Mouse (Mus musculus) MEL (cell line): ENCODE data around the gene Ptms. TPM values are rescaled to one million over a fixed set of nuclear protein-coding genes. Genes with fewer than 3 reads are reported as not detected.

Experiments used
- DNase-seq: peaks from one replicate; pipeline ENCODE4 v3.0.0; 2011; ENCODE audit warnings: low read depth, low spot score
- H3K27ac ChIP-seq: 2 replicates; pipeline ENCODE4 v1.5.1; 2012; ENCODE audit warnings: low read depth, mild to moderate bottlenecking, control low read depth, low read length, moderate library complexity; ENCODE audit not compliant: control insufficient read depth
- H3K27me3 ChIP-seq, 2 experiments: fragments of 150-350 bp in 1 of 2; sonication (generic) in 1 of 2; 2 replicates each; pipeline ENCODE4 v1.6.1; 2012; ENCODE audit warnings: low read length in 2 of 2, mild to moderate bottlenecking in 2 of 2, improper control_type of control experiment in 1 of 2, moderate library complexity in 1 of 2; ENCODE audit not compliant: insufficient read depth in 2 of 2, control insufficient read depth in 1 of 2
- H3K36me3 ChIP-seq, 2 experiments: 2 replicates each; pipeline ENCODE4 v1.6.1; 2012 to 2014; ENCODE audit warnings: low read length in 2 of 2, improper control_type of control experiment in 1 of 2, inconsistent platforms in 1 of 2, mild to moderate bottlenecking in 1 of 2; ENCODE audit not compliant: insufficient read depth in 2 of 2, control insufficient read depth in 1 of 2
- H3K4me1 ChIP-seq, 2 experiments: fragments of 150-350 bp in 1 of 2; sonication (generic) in 1 of 2; 2 replicates each; pipeline ENCODE4 v1.6.1; 2012; ENCODE audit warnings: low read length in 2 of 2, improper control_type of control experiment in 1 of 2, mild to moderate bottlenecking in 1 of 2; ENCODE audit not compliant: insufficient read depth in 2 of 2, control insufficient read depth in 1 of 2
- H3K4me3 ChIP-seq, 2 experiments: fragments of 150-350 bp in 1 of 2; sonication (generic) in 1 of 2; 2 replicates each; pipeline ENCODE4 v1.5.1; 2012; ENCODE audit warnings: low read depth in 2 of 2, low read length in 2 of 2, mild to moderate bottlenecking in 2 of 2, moderate library complexity in 2 of 2, control low read depth in 1 of 2, improper control_type of control experiment in 1 of 2; ENCODE audit not compliant: control insufficient read depth in 1 of 2, insufficient read depth in 1 of 2
- H3K79me2 ChIP-seq: 2 replicates; pipeline ENCODE4 v1.6.1; 2012; ENCODE audit warnings: mild to moderate bottlenecking, low read length, moderate library complexity; ENCODE audit not compliant: control insufficient read depth, poor library complexity, insufficient read depth
- H3K9ac ChIP-seq: 2 replicates; pipeline ENCODE4 v1.6.1; 2012; ENCODE audit warnings: low read depth, mild to moderate bottlenecking, control low read depth, low read length, moderate library complexity; ENCODE audit not compliant: control insufficient read depth, poor library complexity, severe bottlenecking
- H3K9me3 ChIP-seq: fragments of 150-350 bp; sonication (generic); replicated peaks from 2 replicates; pipeline ENCODE4 v1.6.1; 2012; ENCODE audit warnings: mild to moderate bottlenecking, low read length, improper control_type of control experiment, moderate library complexity; ENCODE audit not compliant: insufficient read depth
- CHD1 ChIP-seq: IDR thresholded peaks from 2 replicates; pipeline ENCODE4 v1.6.1; 2012; ENCODE audit warnings: low read depth, mild to moderate bottlenecking, inconsistent platforms, low read length, improper control_type of control experiment
- CHD2 ChIP-seq: IDR thresholded peaks from 2 replicates; pipeline ENCODE4 v1.6.1; 2011; ENCODE audit warnings: low read length, improper control_type of control experiment
- CTCF ChIP-seq, 3 experiments: IDR thresholded peaks in 2 of 3; conservative IDR thresholded peaks in 1 of 3; 2 replicates each; pipeline ENCODE4 v1.5.1; 2011 to 2012; ENCODE audit warnings: low read length in 3 of 3, low read depth in 2 of 3, mild to moderate bottlenecking in 2 of 3, improper control_type of control experiment in 1 of 3, inconsistent platforms in 1 of 3, mixed read lengths in 1 of 3, moderate library complexity in 1 of 3; ENCODE audit not compliant: control insufficient read depth in 1 of 3, insufficient read depth in 1 of 3, poor library complexity in 1 of 3, severe bottlenecking in 1 of 3
- ELF1 ChIP-seq: IDR thresholded peaks from 2 replicates; pipeline ENCODE4 v1.6.1; 2014; ENCODE audit warnings: low read depth, mild to moderate bottlenecking, inconsistent platforms, low read length, improper control_type of control experiment, moderate library complexity
- EP300 ChIP-seq, 2 experiments: IDR thresholded peaks; 2 replicates each; pipeline ENCODE4 v1.6.1; 2011; ENCODE audit warnings: improper control_type of control experiment in 2 of 2, low read length in 2 of 2, low read depth in 1 of 2, mild to moderate bottlenecking in 1 of 2
- ETS1 ChIP-seq: IDR thresholded peaks from 2 replicates; pipeline ENCODE4 v1.6.1; 2012; ENCODE audit warnings: low read depth, mild to moderate bottlenecking, inconsistent platforms, low read length, improper control_type of control experiment, moderate library complexity
- GATA1 ChIP-seq: IDR thresholded peaks from 2 replicates; pipeline ENCODE4 v1.6.1; 2011; ENCODE audit warnings: low read depth, low read length, improper control_type of control experiment
- HCFC1 ChIP-seq: IDR thresholded peaks from 2 replicates; pipeline ENCODE4 v1.6.1; 2012; ENCODE audit warnings: low read depth, mild to moderate bottlenecking, inconsistent platforms, low read length, improper control_type of control experiment, moderate library complexity
- KAT2A ChIP-seq: conservative IDR thresholded peaks from 2 replicates; pipeline ENCODE4 v1.6.1; 2012; ENCODE audit warnings: low read depth, low read length, improper control_type of control experiment, inconsistent platforms
- MAFK ChIP-seq: IDR thresholded peaks from 2 replicates; pipeline ENCODE4 v1.6.1; 2011; ENCODE audit warnings: low read depth, mild to moderate bottlenecking, low read length, improper control_type of control experiment, borderline replicate concordance
- MAZ ChIP-seq: IDR thresholded peaks from 2 replicates; pipeline ENCODE4 v1.6.1; 2012; ENCODE audit warnings: low read depth, mild to moderate bottlenecking, inconsistent platforms, low read length, improper control_type of control experiment
- MXI1 ChIP-seq: IDR thresholded peaks from 2 replicates; pipeline ENCODE4 v1.6.1; 2011; ENCODE audit warnings: mild to moderate bottlenecking, low read depth, low read length, improper control_type of control experiment
- MYC ChIP-seq: IDR thresholded peaks from 2 replicates; pipeline ENCODE4 v1.6.1; 2011; ENCODE audit warnings: low read depth, mild to moderate bottlenecking, low read length, improper control_type of control experiment, moderate library complexity
- POLR2A ChIP-seq, 2 experiments: IDR thresholded peaks; 2 replicates each; pipeline ENCODE4 v1.6.1; 2011 to 2012; ENCODE audit warnings: low read length in 2 of 2, mild to moderate bottlenecking in 2 of 2, control low read depth in 1 of 2, improper control_type of control experiment in 1 of 2, low read depth in 1 of 2, moderate library complexity in 1 of 2; ENCODE audit not compliant: control insufficient read depth in 1 of 2, insufficient read depth in 1 of 2, poor library complexity in 1 of 2
- POLR2AphosphoS5 ChIP-seq: IDR thresholded peaks from 2 replicates; pipeline ENCODE4 v1.6.1; 2012; ENCODE audit warnings: low read depth, borderline replicate concordance, mild to moderate bottlenecking, inconsistent platforms, low read length, moderate library complexity, mixed read lengths
- RCOR1 ChIP-seq: IDR thresholded peaks from 2 replicates; pipeline ENCODE4 v1.6.1; 2012; ENCODE audit warnings: low read depth, mild to moderate bottlenecking, inconsistent platforms, low read length, improper control_type of control experiment
- SMC3 ChIP-seq: IDR thresholded peaks from 2 replicates; pipeline ENCODE4 v1.6.1; 2011; ENCODE audit warnings: low read depth, low read length, improper control_type of control experiment
- TAL1 ChIP-seq: IDR thresholded peaks from 2 replicates; pipeline ENCODE4 v1.6.1; 2012; ENCODE audit warnings: mild to moderate bottlenecking, inconsistent platforms, low read length, moderate library complexity, mixed read lengths
- TBP ChIP-seq: IDR thresholded peaks from 2 replicates; pipeline ENCODE4 v1.8.0; 2011; ENCODE audit warnings: low read depth, low read length, improper control_type of control experiment
- TCF12 ChIP-seq: IDR thresholded peaks from 2 replicates; pipeline ENCODE4 v1.6.1; 2014; ENCODE audit warnings: low read depth, mild to moderate bottlenecking, inconsistent platforms, low read length, improper control_type of control experiment, moderate library complexity
- ZMIZ1 ChIP-seq: IDR thresholded peaks from 2 replicates; pipeline ENCODE4 v1.6.1; 2012; ENCODE audit warnings: low read depth, mild to moderate bottlenecking, inconsistent platforms, low read length, improper control_type of control experiment, moderate library complexity
- polyA plus RNA-seq, 2 experiments: library from polyadenylated mRNA; stranded (reverse) in 1 of 2; unstranded in 1 of 2; fragments of >175 nt in 1 of 2; fragments of >200 nt in 1 of 2; gene quantifications; 2 replicates each; pipeline versions ENCODE4 v1.2.1 to v1.2.4; 2012; ENCODE audit warnings: low replicate concordance in 2 of 2, low read depth in 1 of 2; ENCODE audit not compliant: insufficient read length in 2 of 2, insufficient read depth in 1 of 2, missing spikeins in 1 of 2
- total RNA-seq: library from RNA; depleted of rRNA; stranded (reverse); fragments of 300-350 nt; gene quantifications from 2 replicates; pipeline ENCODE4 v1.2.3, GENCODE M21; 2012

Gene Ptms
- total and polyA plus RNA-seq, 3 experiments: 31.8 to 177 TPM; not detected in 1

- H3K36me3 ChIP-seq: peaks cover 0 to 23% of the 10 kb centered on the region in 2 experiments; a peak in 2 of 4 replicates
- peaks cover 6% of the 10 kb centered on the region; the same call in 1 of the 2 replicates for H3K79me2 ChIP-seq
- no peaks in the 10 kb centered on the region for H3K9me3 ChIP-seq
- H3K27me3 ChIP-seq: no peaks in the 10 kb centered on the region
- no peak overlapping the region for H3K4me3 ChIP-seq
- no peak for DNase-seq
- peaks cover 15 to 33% of the 10 kb centered on the region in 2 experiments for H3K4me1 ChIP-seq
- no peak overlapping the region for H3K9ac ChIP-seq
- H3K27ac ChIP-seq: no peak overlapping the region
- no peak for TF ChIP-seq MAFK
- no peak for TF ChIP-seq KAT2A
- no peak for TF ChIP-seq TAL1
- no peak for TF ChIP-seq TBP
- TF ChIP-seq TCF12: no peak
- no peak for TF ChIP-seq MYC
- no peak for TF ChIP-seq CHD1
- TF ChIP-seq RCOR1: no peak
- no peak for TF ChIP-seq CTCF (IDR thresholded peaks at IDR 0.05 in 2 of 3, conservative IDR thresholded peaks at IDR 0.05 in 1 of 3; ENCODE audit: control insufficient read depth in 1 of 3, insufficient read depth in 1 of 3, low read depth in 2 of 3, low read length in 3 of 3, poor library complexity in 1 of 3, severe bottlenecking in 1 of 3)
- TF ChIP-seq, all 39 proteins: peak for 0
Observed at GRCm38 (mm10) chr6:124913721-124914285, 6.1 kb downstream of the Ptms start.

- Histone ChIP-seq H3K9me3 (no peaks in the 10 kb centered on the region), H3K9ac (peak overlapping the region; percentile 32), H3K4me1 (peaks cover 11 to 29% of the 10 kb centered on the region in 2 experiments), H3K27me3 (no peaks in the 10 kb centered on the region), H3K79me2 (peaks cover 6% of the 10 kb centered on the region; the same call in 1 of the 2 replicates), H3K27ac (peak overlapping the region; percentile 83), H3K36me3 (peaks cover 0 to 18% of the 10 kb centered on the region in 2 experiments; a peak in 2 of 4 replicates), H3K4me3 (no peak overlapping the region)
- TF ChIP-seq MXI1 (0 out of 2 replicates have a peak, but pooled peaks have one; percentile 26), GATA1 (0 out of 2 replicates have a peak, but pooled peaks have one; percentile 18), TBP (peak; percentile 66), ELF1 (peak; percentile 74), EP300 (IDR thresholded peaks at IDR 0.05; ENCODE audit: low read depth in 1 of 2, low read length in 2 of 2) (peak in 1 of 2 experiments; percentile 37; a peak in 1 of 4 replicates), ETS1 (peak; percentile 42), POLR2A (IDR thresholded peaks at IDR 0.05; ENCODE audit: control insufficient read depth in 1 of 2, insufficient read depth in 1 of 2, low read depth in 1 of 2, low read length in 2 of 2, poor library complexity in 1 of 2) (peak; percentile 37 to 51; a peak in 2 of 4 replicates), ZMIZ1 (peak; percentile 22; the same call in 1 of the 2 replicates), CHD2 (no peak), SMC3 (no peak), POLR2AphosphoS5 (no peak), MAZ (peak; percentile 29; the same call in 1 of the 2 replicates), HCFC1 (peak; percentile 23; the same call in 1 of the 2 replicates)
- peak; percentile 82 for DNase-seq
Observed at GRCm38 (mm10) chr6:124913214-124913613, 6.7 kb downstream of the Ptms start.
